Mouse (Mus musculus) G1E-ER4 (cell line): ENCODE results near the gene Gm10447. TPM values are rescaled to one million over a fixed set of nuclear protein-coding genes. Genes with fewer than 3 reads are reported as not detected.

Source experiments
- GATA1 ChIP-seq: IDR thresholded peaks from one replicate; pipeline ENCODE4 v1.8.0; 2012; ENCODE audit warnings: low read length, inconsistent platforms
- polyA plus RNA-seq: library from polyadenylated mRNA; stranded (reverse); fragments of >175 nt; gene quantifications from 2 replicates; pipeline ENCODE4 v1.2.3, GENCODE M21; 2012

Gm10447 gene
- polyA plus RNA-seq, 1 experiment, result not detected

- no peak for TF ChIP-seq GATA1
Measured at GRCm38 (mm10) chr11:53485719-53486118, 28.8 kb upstream of the Gm10447 start.

- TF ChIP-seq GATA1, result peak; percentile 60
Measured at GRCm38 (mm10) chr11:53483159-53483891, 26.4 kb upstream of the Gm10447 start.

- peak; percentile 54 for TF ChIP-seq GATA1
Measured at GRCm38 (mm10) chr11:53481088-53481730, 24.3 kb upstream of the Gm10447 start.

- TF ChIP-seq GATA1, result no peak
Measured at GRCm38 (mm10) chr11:53479783-53480301, 22.9 kb upstream of the Gm10447 start, which contains the start of the genes Gm9945 and Sowaha. Gene Gm9945, plus strand, starts transcription at chr11:53480166. Gene Sowaha, minus strand, starts transcription at chr11:53480274.

- TF ChIP-seq GATA1, result no peak
Measured at GRCm38 (mm10) chr11:53479171-53479782, 22.4 kb upstream of the Gm10447 start.

GRCm38 (mm10) chr11:53478383-53479170 is 21.7 kb upstream of the Gm10447 start:
- TF ChIP-seq GATA1, result no peak

GRCm38 (mm10) chr11:53477833-53478232 is 20.9 kb upstream of the Gm10447 start:
- no peak for TF ChIP-seq GATA1

GRCm38 (mm10) chr11:53475620-53476019 is 18.7 kb upstream of the Gm10447 start:
- no peak for TF ChIP-seq GATA1

GRCm38 (mm10) chr11:53472709-53473108 is 15.8 kb upstream of the Gm10447 start:
- no peak for TF ChIP-seq GATA1

- no peak for TF ChIP-seq GATA1
Measured at GRCm38 (mm10) chr11:53469968-53470695, 13.2 kb upstream of the Gm10447 start, which contains the start of gene Gm9837. Gene Gm9837, minus strand, starts transcription at chr11:53470479.

- TF ChIP-seq GATA1, result no peak
Measured at GRCm38 (mm10) chr11:53469294-53469967, 12.5 kb upstream of the Gm10447 start.

- no peak for TF ChIP-seq GATA1
Measured at GRCm38 (mm10) chr11:53466231-53466971, 9.5 kb upstream of the Gm10447 start.

- no peak for TF ChIP-seq GATA1
Measured at GRCm38 (mm10) chr11:53463551-53464424, 6.9 kb upstream of the Gm10447 start.
